Mouse (Mus musculus) bone marrow, adult 2 months (tissue): ENCODE results near the gene Eef1akmt3. TPM values are rescaled to one million over a fixed set of nuclear protein-coding genes. Genes with fewer than 3 reads are reported as not detected.

Experiments
- H3K27ac ChIP-seq: fragments of 200-500 bp; 2 replicates; pipeline ENCODE4 v1.5.1; 2012; ENCODE audit warnings: low read depth, mild to moderate bottlenecking, control low read depth, inconsistent platforms, low read length; ENCODE audit not compliant: control insufficient read depth, poor library complexity, insufficient read depth
- H3K4me1 ChIP-seq: fragments of 200-500 bp; 2 replicates; pipeline ENCODE4 v1.6.1; 2011; ENCODE audit warnings: low read length; ENCODE audit not compliant: control insufficient read depth, insufficient read depth
- H3K4me3 ChIP-seq: fragments of 200-500 bp; replicated peaks from 2 replicates; pipeline ENCODE3; 2011; ENCODE audit warnings: mild to moderate bottlenecking, low read depth, low read length, control low read depth; ENCODE audit not compliant: control insufficient read depth
- CTCF ChIP-seq: fragments of 200-500 bp; IDR thresholded peaks from 2 replicates; pipeline ENCODE4 v1.5.1; 2011; ENCODE audit warnings: low read length, control low read depth; ENCODE audit not compliant: control insufficient read depth, insufficient read depth
- POLR2A ChIP-seq: fragments of 200-500 bp; IDR thresholded peaks from 2 replicates; pipeline ENCODE4 v1.6.1; 2011; ENCODE audit warnings: low read depth, mild to moderate bottlenecking, control low read depth, low read length, borderline replicate concordance; ENCODE audit not compliant: control insufficient read depth
- WGBS: fragments of 180-500 bp; shearing (Covaris S2); methylation state at CpG from one replicate; pipeline ENCODE4 v1.1.7; 2018; 5-methylcytosine and 5-hydroxymethylcytosine counted together
- polyA plus RNA-seq: library from polyadenylated mRNA; stranded (reverse); fragments of >200 nt; gene quantifications from 2 replicates; pipeline ENCODE4 v1.2.4, GENCODE M21; 2011; ENCODE audit warnings: low replicate concordance; ENCODE audit not compliant: missing spikeins, insufficient read depth, insufficient read length

Gene Eef1akmt3
- polyA plus RNA-seq, 1 experiment = 1.1 TPM

- H3K4me3 ChIP-seq = peak overlapping the region; percentile 82
- TF ChIP-seq CTCF (no peak), POLR2A (no peak)
- H3K4me1 ChIP-seq = peaks cover 1% of the 10 kb centered on the region; the same call in 1 of the 2 replicates
- 2% methylated on average over 20 of the region's 20 CpGs for WGBS
- H3K27ac ChIP-seq = no peak overlapping the region
Measured at GRCm38 (mm10) chr10:127040569-127041214, 621 bp downstream of the Eef1akmt3 start.

DNA sequence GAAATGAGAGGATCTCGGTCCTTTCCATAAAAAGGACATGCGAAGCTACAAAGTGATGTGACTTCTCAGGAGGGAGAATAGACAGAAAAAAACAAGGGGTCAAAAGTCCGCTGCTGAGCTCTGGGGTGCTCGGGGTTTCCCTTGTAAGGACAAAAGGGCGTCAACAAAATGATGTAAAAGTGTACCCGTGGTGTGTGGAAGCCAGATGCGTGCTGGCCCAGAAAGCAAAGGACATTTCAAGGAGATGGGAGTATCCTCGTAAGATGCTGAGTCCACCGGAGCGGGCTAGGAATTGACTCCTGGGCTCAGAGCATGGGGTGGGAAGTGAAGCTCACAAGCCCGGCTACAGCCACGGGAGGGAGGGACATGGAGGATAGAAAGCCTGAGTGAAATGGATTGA, 3.7 kb downstream of the Eef1akmt3 start:
- Histone ChIP-seq H3K4me3 (no peak overlapping the region), H3K4me1 (peaks cover 1% of the 10 kb centered on the region; the same call in 1 of the 2 replicates), H3K27ac (no peak overlapping the region)
- TF ChIP-seq POLR2A (no peak), CTCF (no peak)
- 76% methylated on average over 12 of the region's 12 CpGs for WGBS

GRCm38 (mm10) chr10:127036273-127036672, 5.0 kb downstream of the Eef1akmt3 start:
- 83% methylated on average over 12 of the region's 12 CpGs for WGBS

GRCm38 (mm10) chr10:127033301-127033741, 8.0 kb downstream of the Eef1akmt3 start:
- Histone ChIP-seq H3K27ac (no peak overlapping the region), H3K4me3 (no peak overlapping the region), H3K4me1 (no peaks in the 10 kb centered on the region)
- TF ChIP-seq POLR2A (no peak), CTCF (no peak)
- 77% methylated on average over 8 of the region's 8 CpGs for WGBS

More at GRCm38 (mm10) chr10:127036273-127036672, 5.0 kb downstream of the Eef1akmt3 start:
- H3K27ac ChIP-seq = no peak overlapping the region
- TF ChIP-seq CTCF (no peak), POLR2A (no peak)
- H3K4me3 ChIP-seq = no peak overlapping the region
- peaks cover 1% of the 10 kb centered on the region; the same call in 1 of the 2 replicates for H3K4me1 ChIP-seq

GRCm38 (mm10) chr10:127030336-127031296, 10.7 kb downstream of the Eef1akmt3 start, which contains the start of gene Tsfm:
Tsfm (minus strand) TSS chr10:127030840.
- H3K4me1 ChIP-seq = no peaks in the 10 kb centered on the region
- peak within 1 kb of the TSS; percentile 18; the same call in 1 of the 2 replicates for H3K27ac ChIP-seq
- TF ChIP-seq POLR2A = peak; percentile 81; the same call in 1 of the 2 replicates
- TF ChIP-seq CTCF = peak; percentile 97
- 4% methylated on average over 56 of the region's 56 CpGs for WGBS
- H3K4me3 ChIP-seq = peak within 1 kb of the TSS; percentile 92

- H3K4me3 ChIP-seq = no peak overlapping the region
- no peaks in the 10 kb centered on the region for H3K4me1 ChIP-seq
- TF ChIP-seq CTCF (no peak), POLR2A (no peak)
- H3K27ac ChIP-seq = no peak overlapping the region
- 83% methylated on average over 16 of the region's 16 CpGs for WGBS
Measured at GRCm38 (mm10) chr10:127018422-127018821, 22.9 kb downstream of the Eef1akmt3 start.

- 41% methylated on average over 2 of the region's 2 CpGs for WGBS
- Histone ChIP-seq H3K27ac (no peak overlapping the region), H3K4me3 (no peak overlapping the region), H3K4me1 (no peaks in the 10 kb centered on the region)
- TF ChIP-seq CTCF = no peak
Measured at GRCm38 (mm10) chr10:127017071-127017470, 24.2 kb downstream of the Eef1akmt3 start.

DNA sequence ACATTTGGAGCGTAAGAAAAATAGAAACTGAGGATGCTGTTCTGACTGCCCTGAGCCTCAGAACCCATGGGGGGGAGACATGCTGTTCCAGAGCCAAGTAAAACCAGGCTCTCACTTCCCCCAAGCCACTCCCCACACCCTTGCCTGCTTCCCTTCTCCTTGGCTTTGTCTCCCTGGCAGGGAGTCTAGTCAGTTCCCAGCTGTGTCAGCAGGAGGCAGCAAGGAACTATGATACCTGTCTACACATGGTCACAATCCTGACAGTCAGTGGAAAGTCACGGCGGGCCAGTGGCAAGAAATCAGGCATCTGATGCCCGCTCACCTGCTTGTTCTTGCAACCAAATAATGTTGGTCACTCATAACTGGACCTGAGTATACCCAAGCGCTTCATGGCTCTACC, 24.8 kb downstream of the Eef1akmt3 start:
- no peaks in the 10 kb centered on the region for H3K4me1 ChIP-seq
- no peak for TF ChIP-seq POLR2A
- TF ChIP-seq CTCF = no peak
- 58% methylated on average over 5 of the region's 5 CpGs for WGBS

DNA sequence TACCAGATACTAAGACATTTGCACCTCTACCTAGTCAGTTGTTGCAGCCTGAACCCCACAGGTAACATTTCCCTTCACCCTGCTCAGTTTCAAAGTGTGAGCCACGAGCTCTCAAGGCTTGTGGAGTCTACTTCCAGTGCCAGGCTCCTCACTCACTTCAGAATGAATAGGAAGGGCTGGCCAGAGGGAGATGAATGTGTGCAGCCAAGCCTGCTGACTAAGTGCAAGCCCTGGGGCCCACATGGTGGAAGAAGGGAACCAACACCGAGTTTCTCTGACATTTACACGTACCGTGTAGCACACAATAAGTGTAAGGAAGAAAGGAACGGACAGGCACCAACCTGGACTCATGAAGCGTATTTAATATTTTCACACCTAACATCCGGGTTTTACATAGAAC, 37.5 kb downstream of the Eef1akmt3 start:
- Histone ChIP-seq H3K4me3 (no peak overlapping the region), H3K4me1 (no peaks in the 10 kb centered on the region), H3K27ac (no peak overlapping the region)
- TF ChIP-seq POLR2A = no peak
- TF ChIP-seq CTCF = no peak
- 77% methylated on average over 7 of the region's 7 CpGs for WGBS

More for the DNA sequence above, 24.8 kb downstream of the Eef1akmt3 start:
- Histone ChIP-seq H3K27ac (no peak overlapping the region), H3K4me3 (no peak overlapping the region)
